Mouse (Mus musculus) lung, embryonic 16.5 days (tissue): ENCODE measurements around the gene Gm19426. TPM values are rescaled to one million over a fixed set of nuclear protein-coding genes. Genes with fewer than 3 reads are reported as not detected.

Experiments used
- ATAC-seq: fragments of 200-750 bp; cut with Nextera tagmentation; 2 replicates; pipeline ENCODE4 v1.8.0; 2017; ENCODE audit warnings: low read depth, mild to moderate bottlenecking, moderate library complexity
- H3K27ac ChIP-seq: fragments of 300-500 bp; sonication (generic); 2 replicates; pipeline ENCODE4 v1.5.1; 2014; ENCODE audit warnings: mild to moderate bottlenecking, control low read depth, low read length
- H3K27me3 ChIP-seq: fragments of 300-500 bp; sonication (generic); 2 replicates; pipeline ENCODE4 v1.6.1; 2014; ENCODE audit warnings: low read depth, low read length, mixed read lengths; ENCODE audit not compliant: control insufficient read depth, insufficient read depth
- H3K36me3 ChIP-seq: fragments of 300-500 bp; sonication (generic); 2 replicates; pipeline ENCODE4 v1.6.1; 2014; ENCODE audit warnings: low read length; ENCODE audit not compliant: control insufficient read depth, insufficient read depth
- H3K4me1 ChIP-seq: fragments of 300-500 bp; sonication (generic); replicated peaks from 2 replicates; pipeline ENCODE4 v1.6.1; 2014; ENCODE audit warnings: low read length, mixed read lengths; ENCODE audit not compliant: control insufficient read depth, insufficient read depth
- H3K4me2 ChIP-seq: fragments of 300-500 bp; sonication (generic); 2 replicates; pipeline ENCODE4 v1.6.1; 2014; ENCODE audit warnings: low read depth, low read length, control low read depth
- H3K4me3 ChIP-seq: fragments of 300-500 bp; sonication (generic); 2 replicates; pipeline ENCODE4 v1.5.1; 2014; ENCODE audit warnings: mild to moderate bottlenecking, low read length, control low read depth
- H3K9ac ChIP-seq: fragments of 300-500 bp; sonication (generic); 2 replicates; pipeline ENCODE4 v1.6.1; 2014; ENCODE audit warnings: low read length, control low read depth
- H3K9me3 ChIP-seq: fragments of 300-500 bp; sonication (generic); 2 replicates; pipeline ENCODE4 v1.6.1; 2016; ENCODE audit warnings: low read length; ENCODE audit not compliant: control insufficient read depth
- WGBS: fragments of 180-500 bp; shearing (Covaris S2); extraction: QIAGEN DNeasy Blood & Tissue Kit; methylation state at CpG from one replicate; pipeline ENCODE4 v1.1.7; 2014; 5-methylcytosine and 5-hydroxymethylcytosine counted together
- polyA plus RNA-seq: library from polyadenylated mRNA; unstranded; fragments of >200 nt; fragmentation: Nextera tagmentation; extraction: Ambion mirVana; gene quantifications from 2 replicates; pipeline ENCODE4 v1.2.1, GENCODE M21; 2015

Gene Gm19426
- polyA plus RNA-seq, 1 experiment from 2014 or later, result 7.1 TPM

DNA sequence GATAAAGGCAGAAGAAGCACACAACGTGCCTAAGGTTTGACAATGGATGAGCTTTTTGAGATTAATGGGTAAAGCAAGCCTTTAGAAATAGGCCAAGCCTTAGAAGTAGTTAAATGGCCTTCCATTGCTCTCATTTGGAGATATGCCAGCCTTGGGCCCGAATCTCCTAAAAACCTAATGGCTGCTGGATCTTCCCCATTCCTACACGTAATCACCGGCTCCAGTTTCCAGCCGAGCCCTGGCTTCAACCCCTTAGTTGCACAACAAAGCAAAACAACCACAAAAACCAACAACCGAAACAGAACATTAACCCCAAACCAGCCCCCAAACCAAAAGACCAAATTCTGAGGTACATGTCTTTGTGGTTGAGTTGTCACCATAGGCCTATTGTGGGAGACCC lies 32.2 kb upstream of the Gm19426 start:
- Histone ChIP-seq H3K4me3 (no peak overlapping the region), H3K9me3 (no peaks in the 10 kb centered on the region), H3K9ac (no peak overlapping the region), H3K4me2 (peak overlapping the region; percentile 46; the same call in 1 of the 2 replicates), H3K4me1 (peaks cover 5% of the 10 kb centered on the region; the same call in 1 of the 2 replicates), H3K27ac (peak overlapping the region; percentile 76), H3K27me3 (no peaks in the 10 kb centered on the region), H3K36me3 (no peaks in the 10 kb centered on the region)
- 59% methylated on average over 6 of the region's 6 CpGs for WGBS
- ATAC-seq, result no peak

DNA sequence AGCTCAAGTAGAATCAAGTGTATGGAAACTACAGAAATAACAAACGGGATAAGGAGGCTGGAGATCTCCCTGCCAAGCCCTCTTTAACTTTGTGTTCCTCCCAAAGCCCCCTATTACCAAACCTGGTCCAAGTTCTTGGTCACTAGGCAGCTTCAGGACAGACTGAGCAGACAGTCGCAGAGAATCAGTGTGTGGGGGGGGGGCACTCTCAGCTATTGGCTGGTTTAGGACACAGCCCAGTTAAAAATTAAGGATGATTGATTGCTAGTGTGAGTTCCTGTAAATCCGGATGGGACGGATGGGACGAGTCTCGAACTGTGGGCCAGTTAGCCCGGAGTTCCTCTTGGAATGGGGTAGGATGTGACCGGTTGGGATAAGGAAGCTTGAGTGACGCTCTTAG lies 31.8 kb upstream of the Gm19426 start, which contains the start of gene Serping1:
TSS of gene Serping1 (minus strand) at position 204 of the 400 bp plus-strand sequence.
- 40% methylated on average over 9 of the region's 9 CpGs for WGBS
- peak within 1 kb of the TSS; percentile 59 for H3K9ac ChIP-seq
- H3K9me3 ChIP-seq, result no peaks in the 10 kb centered on the region
- peak; percentile 62 for ATAC-seq
- H3K27me3 ChIP-seq, result no peaks in the 10 kb centered on the region
- peaks cover 5% of the 10 kb centered on the region; the same call in 1 of the 2 replicates for H3K4me1 ChIP-seq
- H3K36me3 ChIP-seq, result no peaks in the 10 kb centered on the region
- peak within 1 kb of the TSS; percentile 76 for H3K27ac ChIP-seq
- H3K4me3 ChIP-seq, result peak within 1 kb of the TSS; percentile 47
- peak within 1 kb of the TSS; percentile 46 for H3K4me2 ChIP-seq

DNA sequence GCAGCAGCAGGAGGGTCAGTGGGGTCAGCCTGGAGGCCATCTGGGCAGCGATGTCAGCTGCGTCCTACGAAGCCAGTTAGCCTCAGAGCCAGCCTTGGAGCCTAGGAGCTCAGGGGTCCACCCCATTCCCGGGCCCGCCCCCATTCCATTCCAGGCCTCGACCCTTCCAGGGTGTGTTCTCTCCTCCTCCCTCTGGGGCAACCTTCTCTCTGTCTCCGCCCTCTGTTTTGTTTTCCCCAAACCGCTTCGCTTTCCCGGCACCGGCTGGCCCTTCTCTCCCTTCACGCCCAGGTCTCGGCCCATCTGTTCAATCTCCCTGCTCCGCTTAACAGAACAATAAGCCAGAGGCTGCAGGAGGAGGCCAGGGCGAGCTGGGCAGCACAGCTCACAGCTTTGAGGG lies 31.3 kb upstream of the Gm19426 start:
- peaks cover 5% of the 10 kb centered on the region; the same call in 1 of the 2 replicates for H3K4me1 ChIP-seq
- no peaks in the 10 kb centered on the region for H3K27me3 ChIP-seq
- ATAC-seq, result peak; percentile 97
- H3K27ac ChIP-seq, result peak overlapping the region; percentile 53
- 0 out of 2 replicates have a peak, but pooled peaks cover 2% of the 10 kb centered on the region for H3K36me3 ChIP-seq
- 4% methylated on average over 15 of the region's 15 CpGs for WGBS
- no peaks in the 10 kb centered on the region for H3K9me3 ChIP-seq
- H3K4me3 ChIP-seq, result peak overlapping the region; percentile 47
- H3K9ac ChIP-seq, result peak overlapping the region; percentile 59
- peak overlapping the region; percentile 46 for H3K4me2 ChIP-seq

DNA sequence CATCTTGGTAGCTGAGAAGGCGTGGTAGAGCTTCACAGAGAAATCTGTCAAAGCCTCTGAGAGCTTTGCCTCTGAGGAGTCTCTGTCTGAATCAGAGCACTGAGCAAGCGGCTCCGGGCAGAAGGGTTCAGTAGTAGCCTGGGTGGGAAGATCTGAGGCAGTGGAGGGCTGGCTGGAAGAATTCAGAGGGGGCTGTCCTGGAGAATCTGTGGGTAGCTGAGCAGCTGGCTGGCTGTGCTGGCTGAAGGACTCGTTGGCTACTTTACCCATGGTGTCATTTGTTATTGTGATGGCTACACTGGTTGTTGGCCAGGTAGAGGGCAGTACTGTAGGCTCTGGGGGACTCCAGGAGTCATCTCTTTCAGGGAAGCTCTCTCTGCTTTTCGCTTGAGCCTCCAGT lies 29.7 kb upstream of the Gm19426 start:
- no peaks in the 10 kb centered on the region for H3K9me3 ChIP-seq
- H3K4me1 ChIP-seq, result peaks cover 5% of the 10 kb centered on the region; the same call in 1 of the 2 replicates
- H3K9ac ChIP-seq, result no peak overlapping the region
- no peaks in the 10 kb centered on the region for H3K27me3 ChIP-seq
- ATAC-seq, result no peak
- peak overlapping the region; percentile 9; the same call in 1 of the 2 replicates for H3K4me3 ChIP-seq
- H3K36me3 ChIP-seq, result 0 out of 2 replicates have a peak, but pooled peaks cover 2% of the 10 kb centered on the region
- H3K4me2 ChIP-seq, result peak overlapping the region; percentile 46; the same call in 1 of the 2 replicates
- 72% methylated on average over 5 of the region's 5 CpGs for WGBS
- no peak overlapping the region for H3K27ac ChIP-seq

DNA sequence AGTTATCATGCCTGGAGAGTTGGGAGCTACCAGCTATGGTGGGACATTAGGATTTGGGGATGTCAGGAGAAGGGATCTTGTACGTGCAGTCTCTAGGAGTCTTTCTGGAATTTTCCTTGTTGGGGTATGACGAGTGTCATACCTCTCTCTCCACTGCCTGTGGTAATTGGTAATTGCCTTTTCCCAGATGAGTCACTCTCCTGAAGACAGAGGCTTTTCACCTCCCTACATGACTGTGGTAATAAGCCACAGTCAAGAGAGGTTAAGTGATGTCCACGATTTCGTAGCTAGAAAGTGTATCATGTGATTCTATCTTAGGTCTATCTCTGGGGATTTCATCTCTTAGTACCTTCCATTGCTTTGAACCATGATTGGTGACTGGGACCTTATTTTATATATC lies 29.0 kb upstream of the Gm19426 start:
- 88% methylated on average over 4 of the region's 4 CpGs for WGBS
- H3K4me3 ChIP-seq, result no peak overlapping the region
- H3K9ac ChIP-seq, result no peak overlapping the region
- no peak overlapping the region for H3K4me2 ChIP-seq
- H3K27me3 ChIP-seq, result no peaks in the 10 kb centered on the region
- H3K36me3 ChIP-seq, result 0 out of 2 replicates have a peak, but pooled peaks cover 2% of the 10 kb centered on the region
- ATAC-seq, result no peak
- H3K9me3 ChIP-seq, result no peaks in the 10 kb centered on the region
- H3K4me1 ChIP-seq, result peaks cover 5% of the 10 kb centered on the region; the same call in 1 of the 2 replicates
- no peak overlapping the region for H3K27ac ChIP-seq

DNA sequence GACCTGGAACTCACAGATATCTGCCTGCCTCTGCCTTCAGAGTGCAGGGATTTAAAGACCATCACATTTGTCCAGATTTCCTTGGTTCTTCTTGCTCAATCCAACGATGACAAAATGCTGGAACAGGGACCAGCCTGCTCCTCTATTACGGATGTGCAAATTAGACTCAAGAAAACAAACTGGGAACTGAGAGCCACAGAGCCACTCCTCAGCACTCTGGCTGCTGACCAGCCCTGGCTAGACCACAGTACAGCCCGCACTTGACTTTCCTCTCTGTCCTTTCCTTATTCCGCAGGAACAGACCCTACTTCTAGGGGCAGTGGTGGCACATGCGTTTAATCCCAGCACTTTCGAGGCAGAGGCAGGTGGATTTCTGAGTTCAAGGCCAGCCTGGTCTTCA lies 27.0 kb upstream of the Gm19426 start:
- Histone ChIP-seq H3K4me1 (peaks cover 1% of the 10 kb centered on the region; the same call in 1 of the 2 replicates), H3K9ac (no peak overlapping the region), H3K4me3 (no peak overlapping the region), H3K27me3 (no peaks in the 10 kb centered on the region), H3K4me2 (no peak overlapping the region), H3K9me3 (no peaks in the 10 kb centered on the region), H3K36me3 (peaks cover 5% of the 10 kb centered on the region; the same call in 1 of the 2 replicates), H3K27ac (no peak overlapping the region)
- 69% methylated on average over 6 of the region's 6 CpGs for WGBS
- no peak for ATAC-seq

DNA sequence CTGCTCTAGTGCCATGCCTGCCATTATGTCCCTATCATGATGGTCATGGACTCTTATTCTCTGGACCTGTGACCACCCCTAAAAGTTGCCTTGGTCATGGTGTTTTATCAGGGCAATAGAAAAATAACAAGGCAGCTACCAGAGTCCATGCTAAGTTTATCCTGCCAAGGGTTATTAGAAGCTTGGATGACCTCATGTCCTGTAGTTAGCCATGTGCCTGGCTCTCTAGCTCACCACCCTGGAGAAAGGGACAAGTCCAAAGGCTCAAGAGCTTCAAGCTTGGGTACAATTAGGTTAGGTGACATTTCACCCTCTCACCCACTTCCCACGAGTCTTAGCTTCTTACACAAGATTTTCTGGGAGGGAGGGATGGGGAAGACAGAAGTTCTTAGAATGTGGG lies 19.4 kb upstream of the Gm19426 start:
- H3K27ac ChIP-seq, result no peak overlapping the region
- H3K4me2 ChIP-seq, result no peak overlapping the region
- H3K4me1 ChIP-seq, result no peaks in the 10 kb centered on the region
- no peak overlapping the region for H3K9ac ChIP-seq
- WGBS, result 26% methylated on average over 1 of the region's 1 CpGs
- no peak overlapping the region for H3K4me3 ChIP-seq
- ATAC-seq, result no peak
- H3K27me3 ChIP-seq, result no peaks in the 10 kb centered on the region
- peaks cover 3% of the 10 kb centered on the region; the same call in 1 of the 2 replicates for H3K36me3 ChIP-seq
- H3K9me3 ChIP-seq, result no peaks in the 10 kb centered on the region

DNA sequence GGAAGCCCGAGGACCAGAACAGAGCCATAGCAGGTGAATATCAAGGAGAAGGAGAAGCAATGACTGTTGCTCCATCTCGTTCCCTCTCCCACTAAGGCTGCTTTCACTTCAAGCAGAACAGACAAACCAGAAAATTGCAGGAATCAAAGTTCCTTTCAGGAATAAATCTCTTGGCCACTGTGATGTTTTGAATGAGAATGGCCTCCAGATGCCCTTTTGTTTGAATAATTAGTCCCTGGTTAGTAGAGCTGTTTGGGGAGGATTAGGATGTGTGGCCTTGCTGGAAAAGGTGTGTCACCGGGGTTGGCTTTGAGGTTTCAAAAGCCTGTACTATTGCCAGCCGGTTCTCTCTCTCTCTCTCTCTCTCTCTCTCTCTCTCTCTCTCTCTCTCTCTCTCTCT lies 18.8 kb upstream of the Gm19426 start:
- Histone ChIP-seq H3K27ac (no peak overlapping the region), H3K4me2 (no peak overlapping the region), H3K9me3 (no peaks in the 10 kb centered on the region), H3K4me1 (no peaks in the 10 kb centered on the region), H3K36me3 (peaks cover 2% of the 10 kb centered on the region; the same call in 1 of the 2 replicates), H3K4me3 (no peak overlapping the region), H3K9ac (no peak overlapping the region), H3K27me3 (no peaks in the 10 kb centered on the region)
- ATAC-seq, result no peak
- WGBS, result 60% methylated on average over 4 of the region's 4 CpGs

DNA sequence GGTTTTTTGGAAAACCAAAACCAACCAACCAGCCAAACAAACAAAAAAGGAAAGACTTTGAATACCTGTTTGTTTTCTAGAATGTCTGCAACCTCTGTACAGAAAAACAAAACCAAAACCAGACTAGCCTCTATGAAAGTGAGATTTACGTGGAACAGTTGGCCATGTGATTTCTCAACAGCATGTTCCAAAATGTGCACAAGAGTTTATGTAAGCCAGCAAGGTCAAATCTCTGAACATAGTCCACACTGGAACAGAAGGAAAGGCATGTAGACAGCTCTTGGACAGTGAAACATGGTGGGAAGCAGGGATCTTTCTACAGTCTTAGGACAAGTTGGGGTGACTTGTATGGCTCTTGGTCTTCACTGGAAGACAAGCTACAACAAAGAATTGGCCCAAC lies 18.4 kb upstream of the Gm19426 start:
- WGBS, result 77% methylated on average over 1 of the region's 1 CpGs
- no peak overlapping the region for H3K9ac ChIP-seq
- H3K4me3 ChIP-seq, result no peak overlapping the region
- no peak for ATAC-seq
- H3K4me2 ChIP-seq, result no peak overlapping the region
- no peaks in the 10 kb centered on the region for H3K4me1 ChIP-seq
- H3K36me3 ChIP-seq, result no peaks in the 10 kb centered on the region
- no peaks in the 10 kb centered on the region for H3K27me3 ChIP-seq
- no peaks in the 10 kb centered on the region for H3K9me3 ChIP-seq
- H3K27ac ChIP-seq, result no peak overlapping the region
